Mouse (Mus musculus): ENCODE data around the gene Slc7a14. TPM values are rescaled to one million over a fixed set of nuclear protein-coding genes. Genes with fewer than 3 reads are reported as not detected.

Gene Slc7a14
- total and polyA plus RNA-seq, 3 experiments = 0.03 to 0.14 (median 0.12) TPM

- intact Hi-C loops (cut with DNase I) = no loop called here
- Histone ChIP-seq H3K4me1 (ENCODE audit: control insufficient read depth, insufficient read depth, low read length) (no peaks in the 10 kb centered on the region), H3K9ac (ENCODE audit: low read depth, low read length) (no peak overlapping the region), H3K36me3 (ENCODE audit: control insufficient read depth, insufficient read depth, low read length) (no peaks in the 10 kb centered on the region), H3K4me3 (no peak overlapping the region), H3K79me2 (replicated peaks; ENCODE audit: control insufficient read depth, insufficient read depth, low read length) (no peaks in the 10 kb centered on the region), H3K27me3 (ENCODE audit: control insufficient read depth, insufficient read depth, low read length) (no peaks in the 10 kb centered on the region), H3K27ac (no peak overlapping the region)
- WGBS = 64% methylated on average over 10 of the region's 10 CpGs
- no peak for TF ChIP-seq EP300 (IDR thresholded peaks at IDR 0.05; ENCODE audit: insufficient read depth, low read depth, low read length)
- TF ChIP-seq POLR2A (IDR thresholded peaks at IDR 0.05; ENCODE audit: insufficient read depth, low read depth, low read length) = no peak
- TF ChIP-seq CTCF (IDR thresholded peaks at IDR 0.05) = no peak
- no peak for DNase-seq
These were observed 118.8 kb downstream of the Slc7a14 start for GRCm38 (mm10) chr3:31191402-31191801.

GRCm38 (mm10) chr3:31190342-31190741, 119.8 kb downstream of the Slc7a14 start:
- H3K27ac ChIP-seq = no peak overlapping the region
- no peaks in the 10 kb centered on the region for H3K27me3 ChIP-seq (ENCODE audit: control insufficient read depth, insufficient read depth, low read length)
- intact Hi-C loops (cut with DNase I) = no loop called here
- H3K9ac ChIP-seq (ENCODE audit: low read depth, low read length) = no peak overlapping the region
- H3K4me1 ChIP-seq (ENCODE audit: control insufficient read depth, insufficient read depth, low read length) = no peaks in the 10 kb centered on the region
- no peak for TF ChIP-seq CTCF (IDR thresholded peaks at IDR 0.05)
- TF ChIP-seq EP300 (IDR thresholded peaks at IDR 0.05; ENCODE audit: insufficient read depth, low read depth, low read length) = no peak
- TF ChIP-seq POLR2A (IDR thresholded peaks at IDR 0.05; ENCODE audit: insufficient read depth, low read depth, low read length) = no peak
- 88% methylated on average over 7 of the region's 7 CpGs for WGBS
- DNase-seq = no peak
- no peaks in the 10 kb centered on the region for H3K36me3 ChIP-seq (ENCODE audit: control insufficient read depth, insufficient read depth, low read length)
- no peak overlapping the region for H3K4me3 ChIP-seq
- no peaks in the 10 kb centered on the region for H3K79me2 ChIP-seq (replicated peaks; ENCODE audit: control insufficient read depth, insufficient read depth, low read length)

DNA sequence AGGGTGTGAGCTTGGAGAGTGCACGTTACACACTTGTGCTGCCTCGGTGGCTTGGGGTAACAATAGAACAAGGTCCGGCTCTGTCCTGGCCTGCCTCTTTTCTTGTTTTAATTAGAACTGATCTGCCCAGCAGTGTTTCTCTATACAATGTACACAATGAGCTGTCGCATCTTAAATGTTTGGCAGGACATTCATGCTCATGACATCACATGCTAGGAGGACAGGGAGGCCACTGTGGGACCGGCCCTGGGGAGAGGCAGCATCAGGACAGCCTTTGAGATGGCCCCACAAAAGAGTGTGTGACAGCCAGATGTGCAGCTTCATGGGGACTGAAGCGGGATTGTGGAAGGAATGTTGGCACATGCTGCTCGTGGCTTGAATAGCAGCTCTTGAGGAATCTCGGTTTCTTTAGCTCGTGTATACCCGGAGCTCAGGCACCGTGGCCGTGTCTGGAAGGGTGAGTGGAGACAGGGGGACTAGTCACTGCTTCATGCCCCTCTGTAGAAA, 143.8 kb downstream of the Slc7a14 start:
- Histone ChIP-seq H3K9ac (ENCODE audit: low read depth, low read length) (no peak overlapping the region), H3K4me3 (no peak overlapping the region), H3K27ac (no peak overlapping the region), H3K79me2 (replicated peaks; ENCODE audit: control insufficient read depth, insufficient read depth, low read length) (no peaks in the 10 kb centered on the region), H3K4me1 (ENCODE audit: control insufficient read depth, insufficient read depth, low read length) (no peaks in the 10 kb centered on the region), H3K36me3 (ENCODE audit: control insufficient read depth, insufficient read depth, low read length) (no peaks in the 10 kb centered on the region), H3K27me3 (ENCODE audit: control insufficient read depth, insufficient read depth, low read length) (no peaks in the 10 kb centered on the region)
- DNase-seq = no peak
- WGBS = 58% methylated on average over 12 of the region's 12 CpGs
- no peak for TF ChIP-seq EP300 (IDR thresholded peaks at IDR 0.05; ENCODE audit: insufficient read depth, low read depth, low read length)
- intact Hi-C loops (cut with DNase I) = no loop called here

DNA sequence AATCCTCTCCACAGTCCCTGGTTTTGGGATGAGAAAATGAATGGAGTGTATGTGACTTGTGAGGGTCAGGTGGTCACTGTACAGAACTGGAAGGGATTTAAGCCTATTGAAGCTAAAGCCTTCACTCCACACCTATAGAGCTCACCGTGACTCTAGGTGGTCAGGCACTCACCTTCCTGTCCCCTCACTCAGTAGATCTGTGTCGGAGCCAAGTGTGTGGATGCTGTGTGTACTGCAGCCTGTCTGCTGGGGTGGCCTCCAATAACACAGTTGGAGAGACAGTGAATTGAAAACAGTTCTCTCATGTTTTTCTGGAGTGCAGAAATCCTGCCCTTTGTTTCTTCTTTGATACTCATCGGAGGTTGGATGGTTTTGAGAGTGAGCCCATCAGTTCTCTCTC, 144.4 kb downstream of the Slc7a14 start:
- intact Hi-C loops (cut with DNase I) = no loop called here
- H3K79me2 ChIP-seq (replicated peaks; ENCODE audit: control insufficient read depth, insufficient read depth, low read length) = no peaks in the 10 kb centered on the region
- TF ChIP-seq EP300 (IDR thresholded peaks at IDR 0.05; ENCODE audit: insufficient read depth, low read depth, low read length) = no peak
- TF ChIP-seq CTCF (IDR thresholded peaks at IDR 0.05) = no peak
- TF ChIP-seq POLR2A (IDR thresholded peaks at IDR 0.05; ENCODE audit: insufficient read depth, low read depth, low read length) = no peak
- no peak for DNase-seq
- no peak overlapping the region for H3K9ac ChIP-seq (ENCODE audit: low read depth, low read length)
- H3K4me1 ChIP-seq (ENCODE audit: control insufficient read depth, insufficient read depth, low read length) = no peaks in the 10 kb centered on the region
- H3K27me3 ChIP-seq (ENCODE audit: control insufficient read depth, insufficient read depth, low read length) = no peaks in the 10 kb centered on the region
- 65% methylated on average over 3 of the region's 3 CpGs for WGBS
- H3K27ac ChIP-seq = no peak overlapping the region
- no peaks in the 10 kb centered on the region for H3K36me3 ChIP-seq (ENCODE audit: control insufficient read depth, insufficient read depth, low read length)
- H3K4me3 ChIP-seq = no peak overlapping the region

GRCm38 (mm10) chr3:31162860-31163259, 147.3 kb downstream of the Slc7a14 start:
- intact Hi-C loops (cut with DNase I) = no loop called here
- no peak for TF ChIP-seq CTCF (IDR thresholded peaks at IDR 0.05)
- TF ChIP-seq POLR2A (IDR thresholded peaks at IDR 0.05; ENCODE audit: insufficient read depth, low read depth, low read length) = no peak
- no peak for TF ChIP-seq EP300 (IDR thresholded peaks at IDR 0.05; ENCODE audit: insufficient read depth, low read depth, low read length)

GRCm38 (mm10) chr3:31161336-31161735, 148.8 kb downstream of the Slc7a14 start:
- DNase-seq = no peak
- WGBS = 63% methylated on average over 6 of the region's 6 CpGs
- TF ChIP-seq EP300 (IDR thresholded peaks at IDR 0.05; ENCODE audit: insufficient read depth, low read depth, low read length) = no peak
- no peak for TF ChIP-seq POLR2A (IDR thresholded peaks at IDR 0.05; ENCODE audit: insufficient read depth, low read depth, low read length)
- no peak for TF ChIP-seq CTCF (IDR thresholded peaks at IDR 0.05)
- Histone ChIP-seq H3K4me1 (ENCODE audit: control insufficient read depth, insufficient read depth, low read length) (no peaks in the 10 kb centered on the region), H3K36me3 (ENCODE audit: control insufficient read depth, insufficient read depth, low read length) (no peaks in the 10 kb centered on the region), H3K27ac (no peak overlapping the region), H3K4me3 (no peak overlapping the region), H3K27me3 (ENCODE audit: control insufficient read depth, insufficient read depth, low read length) (no peaks in the 10 kb centered on the region), H3K9ac (ENCODE audit: low read depth, low read length) (no peak overlapping the region), H3K79me2 (replicated peaks; ENCODE audit: control insufficient read depth, insufficient read depth, low read length) (no peaks in the 10 kb centered on the region)
- intact Hi-C loops (cut with DNase I) = no loop called here

More at GRCm38 (mm10) chr3:31162860-31163259, 147.3 kb downstream of the Slc7a14 start:
- Histone ChIP-seq H3K36me3 (ENCODE audit: control insufficient read depth, insufficient read depth, low read length) (no peaks in the 10 kb centered on the region), H3K79me2 (replicated peaks; ENCODE audit: control insufficient read depth, insufficient read depth, low read length) (no peaks in the 10 kb centered on the region), H3K27ac (no peak overlapping the region), H3K27me3 (ENCODE audit: control insufficient read depth, insufficient read depth, low read length) (no peaks in the 10 kb centered on the region), H3K4me3 (no peak overlapping the region), H3K9ac (ENCODE audit: low read depth, low read length) (no peak overlapping the region), H3K4me1 (ENCODE audit: control insufficient read depth, insufficient read depth, low read length) (no peaks in the 10 kb centered on the region)
- WGBS = 87% methylated on average over 14 of the region's 14 CpGs
- DNase-seq = no peak
